Mouse (Mus musculus): ENCODE data around the gene Trim63. TPM values are rescaled to one million over a fixed set of nuclear protein-coding genes. Genes with fewer than 3 reads are reported as not detected.

Gene Trim63
- polyA plus RNA-seq, 1 experiment from 2014 or later, result 43.2 TPM

DNA sequence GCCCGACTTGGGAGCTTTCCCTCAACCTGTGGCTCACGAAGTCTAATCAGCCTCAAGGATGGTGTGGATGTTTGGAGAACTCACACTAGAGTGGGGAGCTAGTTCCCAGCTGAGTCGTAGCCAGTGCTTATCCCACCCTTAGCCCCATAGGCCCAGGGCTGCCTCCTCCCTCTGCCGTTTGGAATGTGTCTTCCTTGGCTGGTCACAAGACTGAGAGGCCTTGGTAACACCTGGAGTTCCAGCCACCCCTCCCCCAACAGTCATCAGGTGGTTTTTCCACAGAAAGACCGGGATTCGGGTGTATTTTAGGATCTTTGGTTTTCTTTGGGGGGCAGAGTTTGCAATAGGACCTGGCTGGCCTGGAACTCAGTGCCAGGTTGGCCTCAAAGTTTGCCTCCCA, 35.7 kb downstream of the Trim63 start:
- Histone ChIP-seq H3K27ac (replicated peaks in 1 of 2; ENCODE audit: control insufficient read depth in 1 of 2, insufficient read depth in 1 of 2, low read depth in 2 of 2, low read length in 2 of 2) (no peak overlapping the region), H3K27me3 (ENCODE audit: control insufficient read depth, insufficient read depth, low read length) (peaks cover 2% of the 10 kb centered on the region), H3K4me1 (ENCODE audit: control insufficient read depth in 2 of 2, insufficient read depth in 2 of 2, low read length in 2 of 2) (peaks cover 29 to 38% of the 10 kb centered on the region in 2 experiments), H3K9me3 (ENCODE audit: control insufficient read depth, low read length) (no peaks in the 10 kb centered on the region), H3K4me2 (ENCODE audit: low read length) (no peak overlapping the region), H3K9ac (ENCODE audit: low read length) (no peak overlapping the region), H3K4me3 (ENCODE audit: control insufficient read depth in 1 of 2, insufficient read depth in 1 of 2, low read depth in 1 of 2, low read length in 2 of 2) (no peak overlapping the region), H3K36me3 (ENCODE audit: control insufficient read depth, insufficient read depth, low read length) (no peaks in the 10 kb centered on the region)
- WGBS, result 90% methylated on average over 6 of the region's 6 CpGs
- no peak for ATAC-seq (ENCODE audit: insufficient number of reproducible peaks, insufficient read depth, low FRiP score, low read depth)

DNA sequence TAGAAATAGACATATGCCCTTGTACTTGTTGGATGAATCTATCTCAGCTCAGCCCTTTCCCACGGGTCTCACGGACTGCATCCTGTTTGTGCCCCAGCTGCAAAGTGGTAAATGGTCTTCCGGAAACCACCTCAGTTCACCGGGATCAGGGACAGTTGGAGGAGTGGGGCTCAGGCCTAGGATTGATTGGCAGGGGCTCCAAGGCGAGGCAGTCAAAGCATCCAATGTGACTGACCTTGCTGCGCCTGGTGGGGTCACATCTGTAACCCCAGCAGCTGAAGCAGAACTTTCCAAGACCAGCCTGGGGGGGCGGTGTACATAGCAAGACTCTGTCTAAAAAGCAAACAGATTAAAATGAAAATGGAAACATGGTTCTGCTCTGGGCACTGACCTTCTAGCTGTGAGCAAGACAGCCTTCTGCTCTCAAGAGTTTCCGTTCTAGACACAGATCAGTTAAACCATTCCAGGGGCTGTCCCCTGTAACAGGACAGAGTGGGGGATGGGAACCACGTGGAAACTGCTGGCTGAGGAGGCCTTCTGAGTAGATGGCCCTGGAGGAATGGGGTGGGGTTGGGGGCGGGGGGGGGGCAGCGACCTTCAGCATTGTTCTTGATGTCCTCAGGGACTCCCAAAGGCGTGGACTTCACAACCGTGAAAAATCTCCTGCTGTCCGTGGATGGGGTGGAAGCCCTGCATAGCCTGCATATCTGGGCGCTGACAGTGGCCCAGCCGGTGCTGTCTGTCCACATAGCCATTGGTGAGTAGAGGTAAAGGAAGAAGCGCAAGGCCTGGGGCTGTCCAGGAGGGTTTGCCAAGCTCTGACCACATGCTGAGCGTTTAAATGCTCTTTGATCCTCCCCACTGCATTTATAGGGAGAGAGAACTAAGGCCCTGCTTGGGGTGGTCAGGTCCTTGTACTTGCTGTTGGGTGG, 36.7 kb downstream of the Trim63 start:
- ATAC-seq (ENCODE audit: insufficient number of reproducible peaks, insufficient read depth, low FRiP score, low read depth), result no peak; the same call in 1 of the 2 replicates
- Histone ChIP-seq H3K9me3 (ENCODE audit: control insufficient read depth, low read length) (no peaks in the 10 kb centered on the region), H3K27ac (replicated peaks in 1 of 2; ENCODE audit: control insufficient read depth in 1 of 2, insufficient read depth in 1 of 2, low read depth in 2 of 2, low read length in 2 of 2) (peak overlapping the region in 1 of 2 experiments; percentile 46; a peak in 2 of 4 replicates), H3K9ac (ENCODE audit: low read length) (peak overlapping the region; percentile 17; the same call in 1 of the 2 replicates), H3K4me3 (ENCODE audit: control insufficient read depth in 1 of 2, insufficient read depth in 1 of 2, low read depth in 1 of 2, low read length in 2 of 2) (no peak overlapping the region), H3K4me2 (ENCODE audit: low read length) (no peak overlapping the region), H3K4me1 (ENCODE audit: control insufficient read depth in 2 of 2, insufficient read depth in 2 of 2, low read length in 2 of 2) (peaks cover 38 to 48% of the 10 kb centered on the region in 2 experiments), H3K27me3 (ENCODE audit: control insufficient read depth, insufficient read depth, low read length) (no peaks in the 10 kb centered on the region), H3K36me3 (ENCODE audit: control insufficient read depth, insufficient read depth, low read length) (no peaks in the 10 kb centered on the region)
- 37% methylated on average over 18 of the region's 18 CpGs for WGBS

DNA sequence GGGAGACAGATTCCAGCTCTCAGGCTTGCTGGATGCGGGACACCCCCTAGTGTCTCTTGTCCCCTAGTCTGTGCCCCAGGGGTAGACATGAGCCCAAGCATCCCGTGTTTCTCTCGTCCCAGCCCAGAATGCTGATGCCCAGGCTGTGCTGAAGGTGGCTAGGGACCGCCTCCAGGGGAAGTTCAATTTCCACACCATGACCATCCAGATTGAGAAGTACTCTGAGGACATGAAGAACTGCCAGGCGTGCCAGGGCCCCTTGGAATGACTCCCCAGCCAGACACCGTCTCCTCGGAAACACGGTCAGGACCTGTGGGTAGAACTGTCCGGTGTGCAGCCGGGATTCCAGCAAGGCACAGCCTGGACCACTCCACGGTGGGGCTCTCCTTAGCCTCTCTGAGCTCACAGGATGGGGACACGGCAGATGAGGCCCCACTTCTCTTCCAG, 37.4 kb downstream of the Trim63 start:
- H3K4me1 ChIP-seq (ENCODE audit: control insufficient read depth in 2 of 2, insufficient read depth in 2 of 2, low read length in 2 of 2), result peaks cover 40 to 50% of the 10 kb centered on the region in 2 experiments
- peak overlapping the region; percentile 17; the same call in 1 of the 2 replicates for H3K9ac ChIP-seq (ENCODE audit: low read length)

DNA sequence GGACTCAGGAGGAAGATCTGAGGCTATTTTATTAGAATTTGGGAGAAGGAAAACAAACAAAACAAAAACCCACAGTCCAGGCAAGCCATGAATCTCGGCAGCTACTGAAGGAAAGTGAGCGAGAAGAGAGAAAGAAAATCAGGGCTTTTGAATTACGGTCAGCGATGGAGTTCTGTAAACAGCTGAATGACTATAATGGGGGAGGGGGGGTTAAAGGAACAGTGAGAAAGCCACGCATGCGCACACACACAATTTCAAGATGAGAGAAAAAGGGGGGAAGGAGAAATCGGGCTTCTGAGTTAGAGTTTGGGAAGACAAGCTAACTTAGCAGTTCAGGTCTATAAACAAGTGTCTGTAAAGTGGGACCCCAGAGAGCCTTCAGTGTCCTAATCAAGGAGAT, 38.0 kb downstream of the Trim63 start:
- no peak for ATAC-seq (ENCODE audit: insufficient number of reproducible peaks, insufficient read depth, low FRiP score, low read depth)
- no peaks in the 10 kb centered on the region for H3K36me3 ChIP-seq (ENCODE audit: control insufficient read depth, insufficient read depth, low read length)
- no peaks in the 10 kb centered on the region for H3K27me3 ChIP-seq (ENCODE audit: control insufficient read depth, insufficient read depth, low read length)
- no peak overlapping the region for H3K27ac ChIP-seq (replicated peaks in 1 of 2; ENCODE audit: control insufficient read depth in 1 of 2, insufficient read depth in 1 of 2, low read depth in 2 of 2, low read length in 2 of 2)
- H3K4me1 ChIP-seq (ENCODE audit: control insufficient read depth in 2 of 2, insufficient read depth in 2 of 2, low read length in 2 of 2), result peaks cover 41 to 48% of the 10 kb centered on the region in 2 experiments
- no peak overlapping the region for H3K9ac ChIP-seq (ENCODE audit: low read length)
- H3K4me3 ChIP-seq (ENCODE audit: control insufficient read depth in 1 of 2, insufficient read depth in 1 of 2, low read depth in 1 of 2, low read length in 2 of 2), result no peak overlapping the region
- no peaks in the 10 kb centered on the region for H3K9me3 ChIP-seq (ENCODE audit: control insufficient read depth, low read length)
- WGBS, result 87% methylated on average over 7 of the region's 7 CpGs
- H3K4me2 ChIP-seq (ENCODE audit: low read length), result no peak overlapping the region

More for the DNA sequence above, 37.4 kb downstream of the Trim63 start:
- no peak overlapping the region for H3K4me3 ChIP-seq (ENCODE audit: control insufficient read depth in 1 of 2, insufficient read depth in 1 of 2, low read depth in 1 of 2, low read length in 2 of 2)
- H3K27me3 ChIP-seq (ENCODE audit: control insufficient read depth, insufficient read depth, low read length), result no peaks in the 10 kb centered on the region
- H3K36me3 ChIP-seq (ENCODE audit: control insufficient read depth, insufficient read depth, low read length), result no peaks in the 10 kb centered on the region
- H3K4me2 ChIP-seq (ENCODE audit: low read length), result no peak overlapping the region
- no peaks in the 10 kb centered on the region for H3K9me3 ChIP-seq (ENCODE audit: control insufficient read depth, low read length)
- ATAC-seq (ENCODE audit: insufficient number of reproducible peaks, insufficient read depth, low FRiP score, low read depth), result no peak
- WGBS, result 71% methylated on average over 12 of the region's 12 CpGs
- H3K27ac ChIP-seq (replicated peaks in 1 of 2; ENCODE audit: control insufficient read depth in 1 of 2, insufficient read depth in 1 of 2, low read depth in 2 of 2, low read length in 2 of 2), result peak overlapping the region in 1 of 2 experiments; percentile 46; a peak in 1 of 4 replicates

DNA sequence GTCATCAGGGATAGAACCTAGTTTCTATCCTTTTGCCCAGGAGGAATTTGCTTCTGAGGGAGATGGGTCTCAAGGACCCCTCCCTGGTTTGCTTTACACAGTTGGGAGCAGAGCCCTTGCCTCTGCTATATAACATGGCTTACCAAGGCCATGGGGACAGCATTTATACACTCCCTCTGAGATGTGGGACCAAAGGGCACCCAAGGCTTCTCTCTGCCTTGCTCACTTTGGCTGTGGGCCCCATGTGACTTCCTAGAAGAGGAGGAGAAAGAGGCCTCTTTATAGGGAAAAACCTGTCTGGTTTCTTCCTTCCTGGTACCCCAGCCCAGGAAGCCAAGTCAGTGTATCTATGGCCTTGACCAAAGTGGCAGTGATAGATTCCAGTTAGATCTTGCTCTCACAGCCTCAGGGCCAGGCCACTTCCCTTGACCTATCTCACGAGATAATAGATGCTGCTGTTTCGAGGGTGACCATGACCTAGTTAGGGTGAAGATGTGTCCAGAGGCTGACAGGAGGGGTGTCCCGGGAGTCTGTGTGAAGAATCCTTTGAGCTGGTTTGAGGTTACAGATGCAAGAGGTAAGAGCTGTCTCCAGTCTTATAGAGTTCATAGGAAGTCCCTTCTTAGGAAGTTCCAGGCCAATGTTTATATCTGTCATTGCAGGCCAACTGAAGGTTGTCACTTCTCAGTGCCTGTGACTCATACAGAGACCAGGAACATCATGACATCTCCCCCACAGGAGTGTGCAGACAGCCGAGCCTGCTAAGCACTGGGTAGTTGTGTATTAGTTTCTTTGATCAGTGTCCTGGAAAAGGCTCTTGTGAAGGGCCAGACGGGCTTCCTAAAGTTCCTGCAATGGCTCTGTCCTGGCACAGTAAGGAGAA, 38.8 kb downstream of the Trim63 start:
- no peaks in the 10 kb centered on the region for H3K27me3 ChIP-seq (ENCODE audit: control insufficient read depth, insufficient read depth, low read length)
- ATAC-seq (ENCODE audit: insufficient number of reproducible peaks, insufficient read depth, low FRiP score, low read depth), result no peak
- H3K4me1 ChIP-seq (ENCODE audit: control insufficient read depth in 2 of 2, insufficient read depth in 2 of 2, low read length in 2 of 2), result peaks cover 35 to 40% of the 10 kb centered on the region in 2 experiments
- H3K36me3 ChIP-seq (ENCODE audit: control insufficient read depth, insufficient read depth, low read length), result no peaks in the 10 kb centered on the region
- H3K4me3 ChIP-seq (ENCODE audit: control insufficient read depth in 1 of 2, insufficient read depth in 1 of 2, low read depth in 1 of 2, low read length in 2 of 2), result no peak overlapping the region
- no peaks in the 10 kb centered on the region for H3K9me3 ChIP-seq (ENCODE audit: control insufficient read depth, low read length)
- no peak overlapping the region for H3K4me2 ChIP-seq (ENCODE audit: low read length)
- 46% methylated on average over 5 of the region's 5 CpGs for WGBS
- H3K27ac ChIP-seq (replicated peaks in 1 of 2; ENCODE audit: control insufficient read depth in 1 of 2, insufficient read depth in 1 of 2, low read depth in 2 of 2, low read length in 2 of 2), result no peak overlapping the region
- H3K9ac ChIP-seq (ENCODE audit: low read length), result no peak overlapping the region

DNA sequence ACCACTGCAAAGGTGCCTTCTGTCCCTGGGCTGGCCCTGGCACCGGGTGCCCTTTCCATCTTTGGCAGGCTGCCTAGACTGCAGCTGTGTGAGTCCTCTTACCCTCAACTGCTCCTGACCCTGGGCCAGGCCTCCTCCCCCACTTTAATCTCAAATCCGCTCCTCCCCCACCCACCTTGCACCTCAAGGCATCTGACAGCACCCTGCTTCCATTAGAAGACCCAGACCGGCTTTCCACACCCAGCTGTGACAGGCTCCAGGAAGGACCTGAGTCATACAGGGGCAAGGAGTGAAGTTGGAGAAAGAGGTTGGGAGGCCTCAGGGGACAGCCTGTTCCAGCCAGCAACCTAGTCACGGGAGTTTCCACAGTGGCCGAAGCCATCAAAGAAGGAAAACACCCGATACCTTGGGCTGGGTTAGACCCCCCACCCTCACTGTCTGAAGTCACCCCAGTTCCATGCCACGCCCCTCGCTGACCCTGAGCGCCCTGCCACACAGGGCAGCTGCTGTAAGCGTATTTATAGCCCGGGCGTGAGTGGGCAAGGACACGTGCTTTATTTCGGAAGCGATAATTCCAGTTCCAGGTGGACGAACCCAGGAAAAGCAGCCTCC, 41.0 kb downstream of the Trim63 start:
- no peak overlapping the region for H3K9ac ChIP-seq (ENCODE audit: low read length)
- H3K9me3 ChIP-seq (ENCODE audit: control insufficient read depth, low read length), result no peaks in the 10 kb centered on the region
- H3K27ac ChIP-seq (replicated peaks in 1 of 2; ENCODE audit: control insufficient read depth in 1 of 2, insufficient read depth in 1 of 2, low read depth in 2 of 2, low read length in 2 of 2), result peak overlapping the region; percentile 22 to 63
- H3K36me3 ChIP-seq (ENCODE audit: control insufficient read depth, insufficient read depth, low read length), result no peaks in the 10 kb centered on the region
- WGBS, result 17% methylated on average over 16 of the region's 16 CpGs
- H3K4me3 ChIP-seq (ENCODE audit: control insufficient read depth in 1 of 2, insufficient read depth in 1 of 2, low read depth in 1 of 2, low read length in 2 of 2), result no peak overlapping the region
- H3K4me1 ChIP-seq (ENCODE audit: control insufficient read depth in 2 of 2, insufficient read depth in 2 of 2, low read length in 2 of 2), result peaks cover 35 to 42% of the 10 kb centered on the region in 2 experiments
- peak overlapping the region; percentile 42 for H3K4me2 ChIP-seq (ENCODE audit: low read length)
- ATAC-seq (ENCODE audit: insufficient number of reproducible peaks, insufficient read depth, low FRiP score, low read depth), result peak; percentile 48
- no peaks in the 10 kb centered on the region for H3K27me3 ChIP-seq (ENCODE audit: control insufficient read depth, insufficient read depth, low read length)

Measured in heart, embryonic 14.5 days (tissue).